Mouse (Mus musculus) liver, embryonic 14.5 days (tissue): ENCODE results near the gene Ahnak.

Experiments
- CTCF ChIP-seq: IDR thresholded peaks from 2 replicates; pipeline ENCODE4 v1.5.1; 2016; ENCODE audit warnings: antibody characterized with exemption, low read depth, control low read depth
- EP300 ChIP-seq: IDR thresholded peaks from 2 replicates; pipeline ENCODE4 v1.6.1; 2016; ENCODE audit warnings: antibody characterized with exemption, low read depth

- TF ChIP-seq CTCF (no peak), EP300 (no peak)
Measured at GRCm38 (mm10) chr19:9106096-9106495, 117.0 kb downstream of the Ahnak start.
